Mouse (Mus musculus) intestine, embryonic 14.5 days (tissue): ENCODE data around the gene Omd. TPM values are rescaled to one million over a fixed set of nuclear protein-coding genes. Genes with fewer than 3 reads are reported as not detected.

Source experiments
- ATAC-seq: fragments of 200-750 bp; cut with Nextera tagmentation; replicated peaks from 2 replicates; pipeline ENCODE4 v1.8.0; 2017; ENCODE audit warnings: low read depth, moderate number of reproducible peaks, moderate TSS enrichment, moderate library complexity; ENCODE audit not compliant: low FRiP score, low TSS enrichment
- DNase-seq: peaks from one replicate; pipeline ENCODE4 v3.0.0-alpha.2; 2018; ENCODE audit warnings: low spot score
- H3K27ac ChIP-seq: fragments of 300-500 bp; sonication (generic); 2 replicates; pipeline ENCODE4 v1.5.1; 2014; ENCODE audit warnings: low read depth, mild to moderate bottlenecking, control low read depth
- H3K27me3 ChIP-seq: fragments of 300-500 bp; sonication (generic); replicated peaks from 2 replicates; pipeline ENCODE4 v1.6.1; 2014; ENCODE audit warnings: low read length, control low read depth; ENCODE audit not compliant: control insufficient read depth, insufficient read depth
- H3K36me3 ChIP-seq: fragments of 300-500 bp; sonication (generic); 2 replicates; pipeline ENCODE4 v1.6.1; 2014; ENCODE audit warnings: low read length, control low read depth; ENCODE audit not compliant: control insufficient read depth, insufficient read depth
- H3K4me1 ChIP-seq: fragments of 300-500 bp; sonication (generic); replicated peaks from 2 replicates; pipeline ENCODE4 v1.6.1; 2014; ENCODE audit warnings: low read length, control low read depth, mixed read lengths; ENCODE audit not compliant: control insufficient read depth, insufficient read depth
- H3K4me2 ChIP-seq: fragments of 300-500 bp; sonication (generic); 2 replicates; pipeline ENCODE4 v1.6.1; 2014; ENCODE audit warnings: low read length
- H3K4me3 ChIP-seq: fragments of 300-500 bp; sonication (generic); 2 replicates; pipeline ENCODE4 v1.5.1; 2014; ENCODE audit warnings: low read depth, low read length, control low read depth, mixed read lengths
- H3K9ac ChIP-seq: fragments of 300-500 bp; sonication (generic); 2 replicates; pipeline ENCODE4 v1.6.1; 2014; ENCODE audit warnings: mild to moderate bottlenecking, low read length
- H3K9me3 ChIP-seq: fragments of 300-500 bp; sonication (generic); 2 replicates; pipeline ENCODE4 v1.6.1; 2016; ENCODE audit warnings: low read length, control low read depth; ENCODE audit not compliant: control insufficient read depth
- WGBS: fragments of 180-500 bp; shearing (Covaris S2); extraction: QIAGEN DNeasy Blood & Tissue Kit; methylation state at CpG from one replicate; pipeline ENCODE4 v1.1.7; 2014; 5-methylcytosine and 5-hydroxymethylcytosine counted together
- polyA plus RNA-seq: library from polyadenylated mRNA; unstranded; fragments of >200 nt; fragmentation: Nextera tagmentation; extraction: Ambion mirVana; gene quantifications from 2 replicates; pipeline ENCODE4 v1.2.1, GENCODE M21; 2014

The Omd gene
- polyA plus RNA-seq = 0.45 and 0.66 TPM in 2 replicates

GRCm38 (mm10) chr13:49581541-49582530, at the start of gene Omd:
Gene Omd, plus strand, starts transcription at chr13:49582462.
- Histone ChIP-seq H3K36me3 (no peaks in the 10 kb centered on the region), H3K4me3 (no peak within 1 kb of the TSS), H3K4me1 (peaks cover 9% of the 10 kb centered on the region), H3K9me3 (no peaks in the 10 kb centered on the region), H3K27me3 (no peaks in the 10 kb centered on the region), H3K4me2 (peak within 1 kb of the TSS; percentile 20; the same call in 1 of the 2 replicates), H3K9ac (0 out of 2 replicates have a peak within 1 kb of the TSS, but pooled peaks have one; percentile 13), H3K27ac (peak within 1 kb of the TSS; percentile 89)
- DNase-seq (no peak), ATAC-seq (0 out of 2 replicates have a peak, but pooled peaks have one; percentile 40)
- 31% methylated on average over 8 of the region's 8 CpGs for WGBS

DNA sequence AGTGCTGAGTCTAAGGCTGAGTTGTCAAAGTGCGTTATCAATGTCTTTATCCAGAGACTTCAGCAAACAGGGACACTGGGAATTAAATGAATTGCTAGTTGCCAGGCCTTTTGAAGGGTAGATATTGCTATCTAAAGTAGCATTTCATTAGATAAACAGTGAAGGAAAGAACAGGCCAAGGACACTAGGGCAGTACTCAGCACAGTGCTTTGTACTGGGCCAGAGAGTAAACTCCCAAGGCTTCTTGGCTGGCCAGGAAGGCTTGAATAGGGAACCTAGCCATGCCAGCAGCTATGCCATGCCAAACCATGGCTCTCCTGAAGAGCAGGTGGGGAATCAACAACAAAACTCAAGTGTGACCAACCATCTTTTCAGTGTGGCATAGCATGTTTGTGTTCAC, 45.3 kb upstream of the Omd start:
- ATAC-seq (no peak), DNase-seq (no peak)
- Histone ChIP-seq H3K4me1 (no peaks in the 10 kb centered on the region), H3K4me2 (no peak overlapping the region), H3K27ac (no peak overlapping the region), H3K4me3 (no peak overlapping the region), H3K27me3 (no peaks in the 10 kb centered on the region), H3K9ac (no peak overlapping the region), H3K9me3 (no peaks in the 10 kb centered on the region), H3K36me3 (no peaks in the 10 kb centered on the region)
- 93% methylated on average over 1 of the region's 1 CpGs for WGBS

DNA sequence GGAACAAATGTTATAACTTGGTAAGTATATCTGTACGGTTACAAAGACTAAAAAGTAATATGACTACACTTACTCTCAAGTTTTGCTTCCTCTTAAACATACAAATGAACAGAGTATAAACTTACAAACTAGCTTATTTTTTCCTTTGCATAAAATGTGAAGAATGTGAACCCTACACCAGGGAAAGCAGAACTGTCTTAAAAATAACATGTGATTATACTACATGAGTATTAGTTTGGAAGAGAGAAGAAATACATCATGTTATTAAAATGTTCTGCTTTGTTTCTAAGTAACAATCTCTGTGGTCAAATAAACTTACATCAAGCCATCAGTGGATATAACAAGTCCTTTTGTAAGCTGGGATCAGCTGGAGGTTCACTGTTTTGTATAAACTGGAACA, 43.6 kb upstream of the Omd start:
- ATAC-seq (no peak), DNase-seq (no peak)
- H3K4me3 ChIP-seq = no peak overlapping the region
- H3K9me3 ChIP-seq = no peaks in the 10 kb centered on the region
- H3K27me3 ChIP-seq = no peaks in the 10 kb centered on the region
- no peak overlapping the region for H3K4me2 ChIP-seq
- no peak overlapping the region for H3K9ac ChIP-seq
- H3K27ac ChIP-seq = no peak overlapping the region
- H3K4me1 ChIP-seq = no peaks in the 10 kb centered on the region
- no peaks in the 10 kb centered on the region for H3K36me3 ChIP-seq
- 56% methylated on average over 1 of the region's 1 CpGs for WGBS

GRCm38 (mm10) chr13:49544279-49544678, 38.0 kb upstream of the Omd start, which contains the start of gene Aspn:
Gene Aspn, plus strand, starts transcription at chr13:49544443.
- H3K9ac ChIP-seq = no peak within 1 kb of the TSS
- DNase-seq (no peak), ATAC-seq (no peak)
- peaks cover 5% of the 10 kb centered on the region; the same call in 1 of the 2 replicates for H3K4me1 ChIP-seq
- H3K9me3 ChIP-seq = no peaks in the 10 kb centered on the region
- peak within 1 kb of the TSS; percentile 87; the same call in 1 of the 2 replicates for H3K27ac ChIP-seq
- no peak within 1 kb of the TSS for H3K4me3 ChIP-seq
- no peaks in the 10 kb centered on the region for H3K36me3 ChIP-seq
- peak within 1 kb of the TSS; percentile 21 for H3K4me2 ChIP-seq
- 45% methylated on average over 3 of the region's 3 CpGs for WGBS
- no peaks in the 10 kb centered on the region for H3K27me3 ChIP-seq

GRCm38 (mm10) chr13:49545646-49546045, 36.6 kb upstream of the Omd start:
- Histone ChIP-seq H3K4me2 (peak overlapping the region; percentile 21), H3K4me3 (no peak overlapping the region), H3K36me3 (no peaks in the 10 kb centered on the region), H3K27me3 (no peaks in the 10 kb centered on the region), H3K4me1 (peaks cover 5% of the 10 kb centered on the region; the same call in 1 of the 2 replicates), H3K27ac (peak overlapping the region; percentile 87), H3K9me3 (no peaks in the 10 kb centered on the region), H3K9ac (no peak overlapping the region)
- ATAC-seq = peak; percentile 89
- DNase-seq = no peak
- WGBS = 24% methylated on average over 3 of the region's 3 CpGs

DNA sequence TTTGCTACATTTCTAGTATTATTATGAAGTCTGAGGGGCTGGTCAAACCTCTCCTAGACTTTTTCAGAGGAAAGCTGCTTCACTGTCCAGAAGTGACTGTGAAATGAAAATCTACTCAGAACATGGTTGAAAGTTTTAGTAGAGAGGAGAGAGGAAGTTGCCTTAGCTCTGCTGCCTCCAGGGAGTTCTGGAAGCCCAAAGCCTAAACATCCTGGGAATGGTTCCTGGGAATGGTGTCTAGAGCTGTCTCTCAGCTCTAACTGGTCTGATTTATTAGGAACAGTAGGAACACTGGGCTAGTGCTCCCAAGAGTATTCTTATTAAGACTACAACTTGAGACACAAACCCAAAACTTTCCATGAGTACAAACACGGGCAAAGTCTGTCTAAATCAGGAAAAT, 35.7 kb upstream of the Omd start:
- ATAC-seq = no peak
- 49% methylated on average over 1 of the region's 1 CpGs for WGBS

GRCm38 (mm10) chr13:49547563-49548150, 34.6 kb upstream of the Omd start:
- WGBS = 62% methylated on average over 1 of the region's 1 CpGs
- H3K9me3 ChIP-seq = no peaks in the 10 kb centered on the region
- ATAC-seq = no peak
- no peak overlapping the region for H3K9ac ChIP-seq
- peaks cover 5% of the 10 kb centered on the region; the same call in 1 of the 2 replicates for H3K4me1 ChIP-seq
- H3K36me3 ChIP-seq = no peaks in the 10 kb centered on the region
- H3K4me3 ChIP-seq = no peak overlapping the region
- DNase-seq = no peak
- no peaks in the 10 kb centered on the region for H3K27me3 ChIP-seq
- H3K4me2 ChIP-seq = no peak overlapping the region
- peak overlapping the region; percentile 87 for H3K27ac ChIP-seq

More for the DNA sequence above, 35.7 kb upstream of the Omd start:
- H3K9ac ChIP-seq = no peak overlapping the region
- H3K4me1 ChIP-seq = peaks cover 5% of the 10 kb centered on the region; the same call in 1 of the 2 replicates
- H3K4me3 ChIP-seq = no peak overlapping the region
- DNase-seq = no peak
- peak overlapping the region; percentile 87 for H3K27ac ChIP-seq
- H3K27me3 ChIP-seq = no peaks in the 10 kb centered on the region
- H3K9me3 ChIP-seq = no peaks in the 10 kb centered on the region
- peak overlapping the region; percentile 21; the same call in 1 of the 2 replicates for H3K4me2 ChIP-seq
- H3K36me3 ChIP-seq = no peaks in the 10 kb centered on the region

GRCm38 (mm10) chr13:49549616-49550015, 32.6 kb upstream of the Omd start:
- no peak for DNase-seq
- no peak overlapping the region for H3K9ac ChIP-seq
- H3K4me2 ChIP-seq = no peak overlapping the region
- H3K4me1 ChIP-seq = peaks cover 5% of the 10 kb centered on the region; the same call in 1 of the 2 replicates
- H3K36me3 ChIP-seq = no peaks in the 10 kb centered on the region
- H3K9me3 ChIP-seq = no peaks in the 10 kb centered on the region
- no peaks in the 10 kb centered on the region for H3K27me3 ChIP-seq
- no peak overlapping the region for H3K4me3 ChIP-seq
- WGBS = 89% methylated on average over 3 of the region's 3 CpGs
- no peak for ATAC-seq
- H3K27ac ChIP-seq = no peak overlapping the region
